Mouse (Mus musculus) liver, adult 2 months (tissue): Measurements from ENCODE around the gene Tfpi.

ENCODE experiments used
- CTCF ChIP-seq: fragments of 200-500 bp; IDR thresholded peaks from 2 replicates; pipeline ENCODE4 v1.5.1; 2011; ENCODE audit warnings: low read depth, low read length, control low read depth
- POLR2A ChIP-seq: fragments of 200-500 bp; IDR thresholded peaks from 2 replicates; pipeline ENCODE4 v1.6.1; 2011; ENCODE audit warnings: low read length, control low read depth; ENCODE audit not compliant: insufficient read depth; ENCODE audit errors: extremely low read depth

GRCm38 (mm10) chr2:84409796-84410592, 66.6 kb downstream of the Tfpi start:
- no peak for TF ChIP-seq CTCF
- TF ChIP-seq POLR2A: no peak
